Mouse (Mus musculus): ENCODE data around the gene Rtn4rl1. TPM values are rescaled to one million over a fixed set of nuclear protein-coding genes. Genes with fewer than 3 reads are reported as not detected.

Gene Rtn4rl1
- polyA plus RNA-seq, 1 experiment from 2014 or later, result 16.5 TPM

DNA sequence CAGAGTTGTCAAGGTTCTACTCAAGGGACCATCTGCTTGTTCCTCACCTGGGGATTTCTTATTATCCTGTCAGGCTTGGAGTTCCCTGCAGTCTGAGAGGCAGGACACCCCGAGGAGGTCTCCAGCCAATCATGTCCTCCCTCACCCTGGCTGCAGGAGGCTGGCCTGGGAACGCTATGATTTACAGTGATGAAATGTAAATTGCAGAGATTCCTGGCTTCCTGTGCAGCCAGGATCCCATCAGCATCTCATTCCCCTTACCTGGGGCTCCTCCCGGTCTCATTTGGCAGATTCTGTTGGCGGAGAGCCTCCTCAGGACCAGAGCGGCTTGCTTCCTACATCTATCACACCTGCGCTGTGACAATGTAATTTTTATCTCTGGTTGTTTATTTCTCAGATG is 35.7 kb downstream of the Rtn4rl1 start:
- no peaks in the 10 kb centered on the region for H3K36me3 ChIP-seq
- no peak overlapping the region for H3K27ac ChIP-seq (replicated peaks)
- H3K4me3 ChIP-seq, result no peak overlapping the region
- H3K4me1 ChIP-seq (replicated peaks), result peaks cover 29% of the 10 kb centered on the region
- no peaks in the 10 kb centered on the region for H3K9me3 ChIP-seq
- WGBS, result 72% methylated on average over 6 of the region's 6 CpGs
- no peak for ATAC-seq (ENCODE audit: low read depth)
- H3K9ac ChIP-seq, result no peak overlapping the region
- H3K4me2 ChIP-seq, result no peak overlapping the region
- H3K27me3 ChIP-seq, result peaks cover 2% of the 10 kb centered on the region; the same call in 1 of the 2 replicates

DNA sequence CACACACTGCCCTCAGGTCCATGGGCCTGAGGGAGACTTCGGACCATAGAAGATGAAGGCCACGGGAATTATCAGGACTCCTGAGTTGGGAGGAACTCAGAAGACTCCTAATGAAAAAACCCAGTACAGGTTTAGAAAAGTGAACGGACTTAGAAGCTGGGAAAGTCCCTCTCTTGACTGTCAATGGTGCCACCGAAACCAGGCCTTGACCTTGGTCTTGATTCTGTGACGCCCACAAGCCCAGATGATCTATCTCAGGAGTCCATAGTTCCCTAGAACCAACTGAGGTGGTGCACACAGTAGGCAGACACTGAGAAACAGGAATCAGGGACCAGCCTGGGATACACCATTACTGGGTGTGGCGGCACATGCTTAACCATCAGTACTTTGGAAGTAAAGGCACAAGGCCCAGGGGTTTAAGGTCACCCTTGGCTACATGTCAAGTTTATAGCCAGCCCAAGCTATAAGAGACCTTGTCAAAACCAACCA is 36.7 kb downstream of the Rtn4rl1 start:
- H3K4me1 ChIP-seq (replicated peaks), result peaks cover 38% of the 10 kb centered on the region
- H3K9me3 ChIP-seq, result no peaks in the 10 kb centered on the region
- H3K36me3 ChIP-seq, result no peaks in the 10 kb centered on the region
- H3K27me3 ChIP-seq, result peaks cover 7% of the 10 kb centered on the region; the same call in 1 of the 2 replicates
- 87% methylated on average over 6 of the region's 6 CpGs for WGBS
- H3K4me3 ChIP-seq, result no peak overlapping the region
- no peak overlapping the region for H3K9ac ChIP-seq
- ATAC-seq (ENCODE audit: low read depth), result no peak
- no peak overlapping the region for H3K4me2 ChIP-seq
- no peak overlapping the region for H3K27ac ChIP-seq (replicated peaks)

DNA sequence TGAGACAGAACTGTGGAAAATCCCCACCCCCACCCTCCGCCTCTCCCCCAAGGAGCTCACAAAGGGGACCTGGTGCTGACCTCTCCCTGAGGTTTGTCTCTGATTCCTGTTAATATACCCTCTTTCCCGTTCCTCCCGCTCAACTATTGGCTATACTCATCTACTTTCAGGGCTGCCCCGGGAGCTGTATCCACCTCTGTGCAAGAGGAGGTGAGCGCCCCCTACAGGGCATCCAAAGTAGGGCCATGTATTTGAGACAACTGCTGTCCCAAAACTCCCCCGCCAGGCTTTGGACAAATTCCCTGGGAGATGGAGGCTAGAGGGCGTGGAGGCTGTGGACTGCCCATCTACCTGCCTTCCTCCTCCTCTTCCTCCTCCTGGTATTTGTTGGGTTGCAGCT is 38.2 kb downstream of the Rtn4rl1 start:
- 9% methylated on average over 7 of the region's 7 CpGs for WGBS
- Histone ChIP-seq H3K9me3 (no peaks in the 10 kb centered on the region), H3K36me3 (no peaks in the 10 kb centered on the region), H3K4me3 (no peak overlapping the region), H3K27ac (replicated peaks) (no peak overlapping the region), H3K9ac (no peak overlapping the region), H3K4me2 (no peak overlapping the region), H3K4me1 (replicated peaks) (peaks cover 43% of the 10 kb centered on the region), H3K27me3 (peaks cover 9% of the 10 kb centered on the region)
- no peak for ATAC-seq (ENCODE audit: low read depth)

DNA sequence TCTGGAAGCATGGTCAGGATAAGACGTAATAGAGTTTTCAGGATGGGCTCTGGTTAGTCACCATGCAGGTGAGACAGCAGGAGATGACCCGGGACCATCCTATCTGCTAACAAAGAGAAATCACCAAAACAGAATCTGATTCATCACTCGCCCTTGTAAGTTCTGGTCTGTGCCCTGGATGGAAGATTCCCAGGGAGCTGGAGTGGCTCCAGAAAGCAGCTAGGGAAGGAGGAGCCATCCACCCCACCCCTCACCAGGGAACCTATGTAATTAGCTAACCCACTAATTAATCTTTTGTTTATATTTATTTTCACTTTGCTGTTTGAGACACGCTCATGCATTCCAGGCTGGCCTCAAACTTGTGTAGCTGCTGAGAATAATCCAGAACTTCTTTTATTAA is 38.9 kb downstream of the Rtn4rl1 start:
- Histone ChIP-seq H3K36me3 (no peaks in the 10 kb centered on the region), H3K9ac (no peak overlapping the region), H3K4me2 (no peak overlapping the region), H3K4me3 (no peak overlapping the region), H3K4me1 (replicated peaks) (peaks cover 43% of the 10 kb centered on the region), H3K27ac (replicated peaks) (no peak overlapping the region), H3K27me3 (peaks cover 9% of the 10 kb centered on the region), H3K9me3 (no peaks in the 10 kb centered on the region)
- no peak for ATAC-seq (ENCODE audit: low read depth)
- WGBS, result 76% methylated on average over 4 of the region's 4 CpGs

DNA sequence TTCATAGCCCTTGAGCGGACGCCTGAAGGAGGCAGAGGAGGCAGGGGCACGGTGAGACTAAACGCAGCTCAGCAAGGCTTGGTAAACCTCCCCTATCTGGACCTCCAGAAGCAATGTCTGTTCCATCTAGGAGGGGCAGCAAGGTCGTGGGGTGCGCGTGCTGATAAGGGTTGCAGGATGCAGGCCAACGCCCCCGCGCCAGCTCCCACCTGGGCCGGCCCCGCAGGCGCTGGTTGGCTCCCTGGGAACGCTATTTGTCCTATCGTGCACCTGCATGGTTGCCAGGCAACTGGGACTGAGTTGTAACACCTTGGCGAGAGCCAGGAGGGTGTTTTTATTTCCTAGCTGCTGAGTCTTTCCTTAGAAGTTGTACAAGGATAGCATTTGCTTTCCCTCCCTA is 41.2 kb downstream of the Rtn4rl1 start:
- WGBS, result 10% methylated on average over 16 of the region's 16 CpGs

DNA sequence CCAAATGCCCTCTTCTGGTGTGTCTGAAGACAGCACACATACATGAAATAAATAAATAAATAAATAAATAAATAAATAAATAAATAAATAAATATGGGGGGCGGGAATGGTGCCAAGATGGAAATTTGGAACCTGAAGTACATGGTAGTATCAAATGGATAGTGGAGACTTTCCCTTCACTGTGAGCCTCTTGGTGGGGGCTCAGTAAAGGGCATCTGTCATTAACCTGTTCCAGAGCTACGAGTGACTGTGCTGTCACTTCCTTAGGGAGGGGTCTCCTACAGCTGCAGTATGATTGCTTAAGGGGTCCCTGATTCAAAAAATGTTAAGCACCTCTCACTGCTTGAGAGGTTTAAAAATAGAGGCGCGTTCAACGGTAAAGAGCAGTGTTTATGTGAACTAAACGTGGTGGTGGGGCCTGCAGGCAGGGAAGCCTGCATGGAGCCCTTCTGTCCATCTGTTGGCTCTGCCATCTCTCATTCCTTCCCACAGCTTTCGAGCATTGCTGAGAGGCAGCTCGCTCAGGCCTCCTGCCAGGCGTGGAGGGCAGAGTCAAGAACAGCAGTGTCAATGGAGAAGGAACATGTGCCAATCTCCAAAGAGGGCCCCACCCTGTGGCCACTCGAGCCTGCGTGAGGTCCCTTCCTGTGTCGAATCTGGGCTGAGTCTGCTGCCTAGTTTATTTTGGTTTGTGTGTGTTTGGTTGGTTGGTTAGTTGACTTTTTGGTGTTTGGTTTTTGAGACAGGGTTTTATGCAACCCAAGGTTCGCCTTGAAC is 46.8 kb downstream of the Rtn4rl1 start:
- no peak overlapping the region for H3K9ac ChIP-seq
- H3K9me3 ChIP-seq, result no peaks in the 10 kb centered on the region
- ATAC-seq (ENCODE audit: low read depth), result no peak
- H3K4me2 ChIP-seq, result no peak overlapping the region
- no peaks in the 10 kb centered on the region for H3K36me3 ChIP-seq
- no peak overlapping the region for H3K27ac ChIP-seq (replicated peaks)
- peaks cover under 1% of the 10 kb centered on the region; the same call in 1 of the 2 replicates for H3K27me3 ChIP-seq
- H3K4me3 ChIP-seq, result no peak overlapping the region
- H3K4me1 ChIP-seq (replicated peaks), result peaks cover 16% of the 10 kb centered on the region
- 73% methylated on average over 13 of the region's 13 CpGs for WGBS

More for the DNA sequence above, 41.2 kb downstream of the Rtn4rl1 start:
- H3K4me3 ChIP-seq, result peak overlapping the region; percentile 11
- no peaks in the 10 kb centered on the region for H3K9me3 ChIP-seq
- no peaks in the 10 kb centered on the region for H3K36me3 ChIP-seq
- H3K4me2 ChIP-seq, result peak overlapping the region; percentile 39
- H3K27me3 ChIP-seq, result peaks cover 9% of the 10 kb centered on the region
- H3K27ac ChIP-seq (replicated peaks), result no peak overlapping the region
- H3K4me1 ChIP-seq (replicated peaks), result peaks cover 37% of the 10 kb centered on the region
- ATAC-seq (ENCODE audit: low read depth), result peak; percentile 28; the same call in 1 of the 2 replicates
- 0 out of 2 replicates have a peak overlapping the region, but pooled peaks have one; percentile 45 for H3K9ac ChIP-seq

DNA sequence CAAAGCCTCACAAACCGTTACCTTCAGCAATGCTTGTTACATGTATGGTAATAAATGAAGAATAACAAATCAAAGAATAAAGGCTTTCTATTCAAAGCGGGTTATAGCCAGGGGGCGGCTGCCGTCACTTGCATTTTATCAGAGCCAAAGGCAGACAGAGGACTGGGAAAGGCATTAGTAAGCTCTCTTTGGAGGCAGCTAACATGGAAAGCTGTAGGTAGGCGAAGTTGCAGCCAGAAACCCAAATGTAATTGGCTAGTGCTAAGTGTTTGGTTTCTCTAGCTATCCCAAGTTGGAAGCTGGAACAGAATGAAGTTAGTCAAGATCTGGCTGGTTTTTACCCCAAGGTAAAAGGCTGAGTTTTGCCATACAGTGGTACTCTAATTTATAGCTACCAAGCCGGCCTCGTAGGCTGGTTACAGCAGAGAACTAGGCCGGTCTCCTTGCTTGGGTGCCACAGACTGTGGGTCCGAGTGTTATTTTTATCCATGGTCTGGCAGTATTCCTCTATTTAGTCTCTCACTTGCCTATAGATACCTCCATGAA is 49.2 kb downstream of the Rtn4rl1 start:
- no peak for ATAC-seq (ENCODE audit: low read depth)
- Histone ChIP-seq H3K27me3 (no peaks in the 10 kb centered on the region), H3K27ac (replicated peaks) (no peak overlapping the region), H3K36me3 (no peaks in the 10 kb centered on the region), H3K4me1 (replicated peaks) (peaks cover 21% of the 10 kb centered on the region), H3K4me2 (no peak overlapping the region), H3K9me3 (no peaks in the 10 kb centered on the region), H3K9ac (no peak overlapping the region), H3K4me3 (no peak overlapping the region)
- WGBS, result 75% methylated on average over 9 of the region's 9 CpGs

DNA sequence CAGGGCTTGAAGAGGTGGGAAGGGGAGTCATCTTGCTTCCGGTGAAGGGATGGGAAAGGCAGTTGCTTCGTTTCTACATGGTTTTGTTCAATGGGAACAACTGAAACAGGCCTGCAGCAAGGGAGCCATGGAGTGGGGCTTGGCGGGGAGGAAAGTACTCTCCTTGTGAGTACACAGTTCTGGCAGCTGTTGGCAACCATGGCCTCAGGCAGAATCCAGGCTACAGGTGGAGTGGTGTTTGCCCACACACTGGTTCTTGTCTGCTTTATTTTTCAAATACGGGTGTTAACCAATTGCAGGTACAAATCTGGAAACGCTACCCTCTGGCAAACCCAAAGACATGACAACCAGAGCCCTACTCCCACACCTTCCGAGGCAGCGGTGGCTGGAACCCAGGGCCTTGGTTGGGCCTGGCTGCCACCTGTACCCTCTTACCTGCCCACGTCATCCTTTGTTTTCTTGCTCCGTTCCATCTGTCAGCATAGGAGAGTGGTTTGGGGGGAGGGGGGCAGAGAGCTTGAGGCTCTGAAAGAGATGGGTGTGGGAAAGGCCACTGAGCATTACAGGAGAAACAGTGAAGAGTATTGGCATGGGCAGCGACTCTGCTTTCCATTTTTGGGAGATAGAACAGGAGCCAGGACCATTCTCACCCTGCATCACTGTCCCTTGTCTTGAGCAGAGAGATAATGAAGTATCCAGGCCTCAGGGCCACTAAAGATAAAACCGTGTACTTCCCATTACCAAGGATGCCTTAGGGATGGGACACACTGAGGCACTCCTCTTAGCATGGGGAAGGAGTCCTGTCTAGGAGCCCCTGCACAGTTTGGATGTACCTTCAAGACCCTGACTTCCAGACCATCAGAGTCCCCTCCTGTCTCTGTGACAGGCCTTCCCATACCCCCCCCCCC is 51.0 kb downstream of the Rtn4rl1 start:
- H3K9me3 ChIP-seq, result no peaks in the 10 kb centered on the region
- 82% methylated on average over 11 of the region's 11 CpGs for WGBS
- peaks cover 33% of the 10 kb centered on the region for H3K4me1 ChIP-seq (replicated peaks)
- no peak overlapping the region for H3K4me2 ChIP-seq
- H3K9ac ChIP-seq, result no peak overlapping the region
- H3K4me3 ChIP-seq, result no peak overlapping the region
- ATAC-seq (ENCODE audit: low read depth), result no peak
- no peaks in the 10 kb centered on the region for H3K27me3 ChIP-seq
- H3K36me3 ChIP-seq, result no peaks in the 10 kb centered on the region
- no peak overlapping the region; the same call in 1 of the 2 replicates for H3K27ac ChIP-seq (replicated peaks)

DNA sequence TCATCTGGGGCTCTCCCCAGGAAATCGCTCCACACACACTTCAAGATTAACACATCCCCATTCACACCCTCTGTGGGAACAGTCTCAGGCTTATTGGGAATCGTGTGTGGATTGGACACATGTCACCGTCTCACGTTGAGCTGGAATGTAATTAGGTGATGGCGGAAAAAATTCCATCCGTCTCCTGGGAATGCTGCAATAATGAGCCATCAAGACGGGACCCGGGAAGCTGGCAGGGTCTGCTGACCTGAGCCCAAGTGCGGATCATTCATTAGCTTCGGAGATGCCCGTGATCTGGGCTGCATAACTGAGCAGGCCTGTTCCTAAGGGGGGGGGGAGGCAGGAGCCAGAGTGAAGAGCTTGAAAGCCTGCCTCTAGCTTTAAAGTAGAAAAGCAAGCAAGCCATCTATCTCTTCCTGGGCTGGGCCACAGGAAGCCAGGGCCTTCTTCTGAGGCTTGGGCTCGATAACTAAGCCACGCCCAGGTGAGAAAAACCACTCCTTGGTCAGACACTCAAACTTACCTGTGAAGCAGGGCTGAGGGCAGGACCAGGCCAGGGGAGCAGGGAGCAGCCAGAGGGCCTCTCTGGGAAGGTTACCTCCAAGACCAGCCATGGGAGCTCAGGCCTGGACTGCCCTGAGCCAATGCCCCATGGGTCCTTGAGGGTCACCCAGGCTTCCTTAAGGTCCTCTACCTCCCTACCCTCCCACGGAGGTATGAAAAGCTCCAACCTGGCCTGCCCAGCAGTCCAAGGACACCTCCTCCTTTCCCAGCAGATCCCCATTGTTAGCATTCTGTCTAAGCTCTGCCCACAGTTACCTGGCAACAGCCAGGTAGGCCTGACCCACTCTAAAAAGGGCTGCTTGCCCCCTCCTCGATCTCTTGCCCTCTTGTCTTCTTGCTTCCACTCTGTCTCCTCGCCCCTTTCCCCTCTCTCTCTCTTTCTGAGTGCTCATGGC is 52.1 kb downstream of the Rtn4rl1 start:
- Histone ChIP-seq H3K9me3 (no peaks in the 10 kb centered on the region), H3K9ac (peak overlapping the region; percentile 55; the same call in 1 of the 2 replicates), H3K4me2 (no peak overlapping the region), H3K4me3 (no peak overlapping the region), H3K4me1 (replicated peaks) (peaks cover 36% of the 10 kb centered on the region), H3K27me3 (no peaks in the 10 kb centered on the region), H3K36me3 (no peaks in the 10 kb centered on the region), H3K27ac (replicated peaks) (peak overlapping the region; percentile 6; the same call in 1 of the 2 replicates)
- 46% methylated on average over 16 of the region's 16 CpGs for WGBS
- 0 out of 2 replicates have a peak, but pooled peaks have one; percentile 30 for ATAC-seq (ENCODE audit: low read depth)

DNA sequence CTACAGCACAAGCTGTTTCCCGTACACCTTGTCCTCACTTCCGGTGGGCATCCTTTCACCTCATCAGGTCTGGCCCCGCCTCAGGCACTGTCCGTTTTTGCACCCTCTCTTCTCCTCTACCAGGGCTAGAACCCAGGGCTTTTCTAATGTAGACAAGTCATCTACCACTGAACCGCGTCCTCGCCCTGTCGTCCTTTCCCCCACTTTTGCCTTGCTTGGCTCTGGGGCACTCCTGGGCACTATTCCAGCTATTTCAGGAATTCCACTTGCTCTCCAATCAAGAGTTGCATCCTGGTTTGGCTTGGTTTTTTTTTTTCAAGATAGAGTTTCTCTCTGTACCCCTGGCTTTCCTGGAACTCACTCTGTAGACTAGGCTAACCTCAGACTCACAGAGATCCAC is 53.0 kb downstream of the Rtn4rl1 start:
- peaks cover 36% of the 10 kb centered on the region for H3K4me1 ChIP-seq (replicated peaks)
- no peak overlapping the region for H3K9ac ChIP-seq
- no peaks in the 10 kb centered on the region for H3K27me3 ChIP-seq
- 91% methylated on average over 8 of the region's 8 CpGs for WGBS
- H3K9me3 ChIP-seq, result no peaks in the 10 kb centered on the region
- no peak overlapping the region for H3K27ac ChIP-seq (replicated peaks)
- H3K4me2 ChIP-seq, result no peak overlapping the region
- no peak overlapping the region for H3K4me3 ChIP-seq
- H3K36me3 ChIP-seq, result no peaks in the 10 kb centered on the region
- ATAC-seq (ENCODE audit: low read depth), result no peak

DNA sequence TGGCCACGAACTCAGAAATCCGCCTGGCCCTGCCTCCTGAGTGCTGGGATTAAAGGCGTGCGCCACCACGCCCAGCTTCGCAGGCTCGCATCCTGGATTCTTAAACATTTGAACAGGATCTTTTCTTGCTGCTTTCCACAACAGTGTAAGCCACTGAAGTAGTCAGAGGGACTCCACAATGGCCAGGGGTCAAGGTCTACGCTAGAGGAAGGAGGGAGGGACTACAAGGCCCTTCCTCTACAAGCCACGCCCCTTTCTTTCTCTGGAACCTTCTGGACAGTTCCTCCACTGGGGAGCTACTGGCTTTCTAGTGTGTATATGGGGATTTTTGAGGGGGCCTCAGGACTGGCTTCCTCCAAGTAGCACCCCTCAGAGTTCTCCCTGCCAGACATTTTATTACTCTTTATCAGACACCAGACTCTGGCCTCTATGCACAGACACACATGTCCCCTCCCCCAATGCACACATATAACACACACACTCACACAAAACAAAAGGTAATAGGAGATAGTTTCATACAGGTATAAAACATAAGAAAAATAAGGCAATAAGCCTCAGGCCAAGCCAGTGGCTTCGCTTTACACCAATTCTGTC is 53.7 kb downstream of the Rtn4rl1 start:
- Histone ChIP-seq H3K4me1 (replicated peaks) (peaks cover 36% of the 10 kb centered on the region), H3K36me3 (no peaks in the 10 kb centered on the region), H3K27me3 (no peaks in the 10 kb centered on the region), H3K4me2 (no peak overlapping the region), H3K9ac (no peak overlapping the region), H3K27ac (replicated peaks) (no peak overlapping the region), H3K4me3 (no peak overlapping the region), H3K9me3 (no peaks in the 10 kb centered on the region)
- no peak for ATAC-seq (ENCODE audit: low read depth)
- WGBS, result 90% methylated on average over 10 of the region's 10 CpGs

Measured in neural tube, embryonic 13.5 days (tissue).